Mouse (Mus musculus) G1E (cell line): ENCODE data around the gene Gng7.

Experiments
- CTCF ChIP-seq: IDR thresholded peaks from 2 replicates; pipeline ENCODE4 v1.5.1; 2012; ENCODE audit warnings: low read depth, low read length, inconsistent platforms, mixed read lengths
- GATA1 ChIP-seq: IDR thresholded peaks from 2 replicates; pipeline ENCODE4 v1.6.1; 2012; ENCODE audit warnings: borderline replicate concordance, low read length, inconsistent platforms, mixed read lengths

- TF ChIP-seq GATA1 (no peak), CTCF (no peak)
These were observed 115.7 kb downstream of the Gng7 start for GRCm38 (mm10) chr10:80899074-80899473.
